Mouse (Mus musculus) CH12F3 (cell line): ENCODE measurements around the gene Man1c1.

Experiments
- in situ Hi-C: fragments of 300-500 bp; cut with MboI; formaldehyde crosslinking; loops from 2 replicates; pipeline ENCODE4 v1.14.3; 2020; ENCODE audit warnings: low sequenced_read_pairs

The Man1c1 gene

DNA sequence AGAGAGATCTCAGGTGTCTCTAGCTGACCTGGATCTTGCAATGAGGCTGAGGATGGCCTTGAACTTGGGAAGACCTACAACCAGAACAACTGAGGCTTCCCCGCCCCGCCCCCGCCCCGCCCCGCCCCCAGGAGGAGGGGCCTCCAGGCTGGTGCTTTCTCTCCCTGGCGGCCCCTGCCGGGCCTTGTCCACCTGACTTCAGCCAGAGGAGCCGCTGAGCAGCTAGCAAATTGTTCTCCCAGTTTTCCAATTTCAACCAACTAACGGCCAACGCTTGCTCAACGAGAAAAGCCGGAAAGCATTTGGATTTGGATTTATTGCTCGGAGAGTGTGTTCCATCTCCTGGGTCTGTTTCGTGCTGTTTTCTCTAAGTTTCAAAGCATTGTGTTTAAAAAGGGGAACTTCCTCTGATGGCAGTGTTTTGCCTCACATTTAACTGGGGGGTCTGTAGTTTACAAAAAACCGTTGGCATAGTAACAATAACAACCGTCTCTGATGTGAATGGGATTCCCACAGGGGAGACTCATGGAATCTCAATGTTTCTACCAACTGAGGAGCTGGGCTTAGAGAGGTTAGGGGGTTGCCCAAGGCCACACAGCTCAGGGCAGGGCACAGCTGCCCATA lies 146.4 kb downstream of the Man1c1 start:
- in situ Hi-C loops, result no loop called here

DNA sequence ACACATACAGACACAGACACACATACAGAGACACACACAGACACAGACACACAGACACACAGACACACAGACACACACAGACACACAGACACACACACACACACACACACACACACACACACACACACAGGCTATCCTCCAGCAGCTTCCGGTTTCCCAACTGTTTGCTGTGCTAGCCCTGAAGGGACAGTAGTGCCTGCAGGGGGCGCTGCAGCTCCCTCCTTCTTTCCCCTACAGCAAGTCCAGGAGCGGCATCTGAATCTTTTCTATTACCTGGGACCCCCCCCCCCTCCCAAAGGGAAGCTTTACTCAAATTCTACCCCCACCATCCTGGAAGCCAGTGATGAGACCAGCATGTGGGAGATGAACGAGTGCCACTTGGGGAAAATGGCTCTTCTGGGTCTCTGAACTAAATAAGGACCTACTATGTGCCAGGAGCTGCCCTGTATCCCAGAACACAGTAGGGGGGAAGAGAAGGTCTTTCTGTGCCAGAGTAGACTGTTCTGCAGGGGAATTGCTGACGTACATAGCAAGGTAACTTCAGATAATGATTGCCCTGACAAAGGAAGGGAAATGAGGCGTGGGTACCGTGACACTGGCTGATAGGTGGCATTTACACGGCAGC lies 148.0 kb downstream of the Man1c1 start:
- in situ Hi-C loops, result no loop called here

DNA sequence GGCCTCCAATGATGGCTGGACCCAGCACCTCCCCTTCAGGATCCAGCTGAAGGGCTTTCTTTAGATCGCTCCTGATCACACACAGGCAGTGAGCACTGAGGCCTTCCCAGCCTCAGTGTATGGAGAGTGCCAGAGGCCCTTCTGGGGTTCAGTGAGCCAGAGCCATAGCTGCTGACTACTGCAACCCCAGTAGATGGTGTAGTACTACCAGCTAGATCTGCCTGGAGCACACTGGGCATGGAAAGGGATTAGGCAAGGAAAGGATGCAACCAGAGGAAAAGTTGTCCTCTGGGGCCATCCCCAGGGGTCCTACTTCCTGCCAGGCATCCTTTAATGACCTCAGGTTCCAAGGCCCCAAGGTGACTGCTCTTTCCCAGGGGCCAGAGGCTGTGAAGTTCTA lies 150.5 kb downstream of the Man1c1 start:
- in situ Hi-C loops, result no loop called here

DNA sequence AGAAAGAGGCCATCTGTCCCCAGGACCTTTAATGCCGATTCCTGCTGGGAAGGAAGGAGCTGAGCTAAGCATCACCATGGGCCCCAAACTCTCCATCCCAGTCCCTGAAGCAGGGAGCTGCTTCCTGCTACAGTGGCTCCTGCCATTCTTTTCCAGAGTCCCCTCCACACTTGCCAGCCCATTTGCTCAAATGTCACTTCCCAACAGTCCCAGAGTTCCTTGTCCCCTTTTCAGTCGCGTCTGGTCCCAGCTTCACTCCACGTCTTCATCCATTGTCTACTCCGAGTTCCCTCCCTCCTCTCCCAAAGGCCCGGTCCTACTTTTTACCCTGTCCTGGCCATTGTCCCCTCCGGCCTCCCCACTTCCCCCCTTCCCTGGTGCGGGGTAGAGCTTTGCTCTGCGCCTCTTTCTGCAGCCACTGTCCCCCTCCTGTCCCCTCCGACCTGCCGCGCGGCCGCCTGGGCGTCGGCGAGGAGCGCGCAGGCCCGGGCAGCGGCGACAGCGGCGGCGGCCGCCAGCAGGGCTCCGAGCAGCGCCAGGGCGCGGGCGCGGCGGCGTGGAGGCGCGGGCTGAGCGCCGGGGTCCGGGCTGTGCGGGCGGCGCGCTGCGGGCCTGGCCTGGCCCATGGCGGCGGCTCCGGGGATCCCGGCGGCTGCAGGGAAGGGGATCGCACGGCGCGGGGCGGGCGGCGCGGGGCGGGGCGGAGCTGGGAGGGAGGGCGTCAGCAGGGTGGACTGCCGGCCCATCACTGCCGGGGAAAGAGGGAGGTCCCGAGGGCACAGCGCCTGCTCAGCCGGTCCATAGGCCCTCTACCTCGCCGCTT lies 152.4 kb downstream of the Man1c1 start, which contains the start of gene Selenon:
Gene Selenon, minus strand, starts transcription at position 673 of the 823 bp plus-strand sequence.
- in situ Hi-C loops, result no loop called here

DNA sequence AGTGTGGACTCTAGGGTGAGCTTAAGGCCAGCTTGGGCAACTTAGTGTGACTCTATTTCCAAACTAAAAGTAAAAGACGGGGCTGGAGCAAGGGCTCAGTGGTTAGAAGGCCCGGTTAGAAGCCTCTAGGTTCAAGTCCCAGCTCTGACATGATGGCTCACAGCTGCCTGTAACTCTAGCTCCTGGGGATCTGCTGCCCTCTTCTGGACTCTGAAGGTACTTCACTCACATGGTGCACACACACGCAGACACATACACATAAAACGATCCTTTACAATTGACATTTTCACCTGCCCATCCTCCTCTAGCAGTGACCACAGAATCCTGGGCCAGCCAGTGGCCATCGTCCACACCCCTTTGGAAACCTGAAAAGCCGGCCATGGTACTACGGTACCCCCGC lies 154.2 kb downstream of the Man1c1 start:
- in situ Hi-C loops, result no loop called here

DNA sequence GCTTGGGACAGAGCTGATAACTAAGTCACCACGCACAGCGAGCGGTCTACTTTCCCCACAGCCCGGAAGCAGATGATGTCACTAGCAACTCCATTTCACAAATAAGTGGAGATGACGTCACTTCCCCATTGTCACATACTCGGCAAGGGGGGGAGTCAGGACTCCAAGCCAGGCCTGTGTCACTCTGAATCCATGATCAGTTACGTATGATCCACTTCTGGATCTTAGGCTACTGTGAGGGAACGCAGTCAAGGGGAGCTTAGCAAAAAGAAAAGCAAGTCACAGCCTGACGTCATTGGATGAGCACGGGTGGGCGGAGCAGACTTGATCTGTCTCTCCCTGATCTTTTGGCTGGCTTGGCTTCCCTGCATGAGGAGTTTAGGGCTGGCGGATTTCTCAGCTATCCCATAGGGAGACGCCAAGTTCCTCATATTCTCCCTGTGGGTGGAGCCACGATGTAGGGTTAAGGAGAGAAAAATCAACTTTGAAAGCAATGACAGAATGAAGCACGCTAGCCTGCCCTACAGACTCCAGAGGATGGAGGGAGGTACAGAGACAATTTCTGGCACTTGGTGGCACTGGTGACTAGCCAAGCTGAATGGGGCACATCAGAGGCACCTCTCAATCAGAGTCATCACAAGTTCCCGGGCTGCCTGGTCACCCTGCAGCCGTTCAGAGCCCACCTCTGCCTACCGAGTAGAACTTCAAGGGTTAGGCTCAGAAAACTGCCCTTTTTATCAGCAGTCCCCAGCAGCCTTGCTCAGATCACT lies 155.7 kb downstream of the Man1c1 start:
- in situ Hi-C loops, result no loop called here

DNA sequence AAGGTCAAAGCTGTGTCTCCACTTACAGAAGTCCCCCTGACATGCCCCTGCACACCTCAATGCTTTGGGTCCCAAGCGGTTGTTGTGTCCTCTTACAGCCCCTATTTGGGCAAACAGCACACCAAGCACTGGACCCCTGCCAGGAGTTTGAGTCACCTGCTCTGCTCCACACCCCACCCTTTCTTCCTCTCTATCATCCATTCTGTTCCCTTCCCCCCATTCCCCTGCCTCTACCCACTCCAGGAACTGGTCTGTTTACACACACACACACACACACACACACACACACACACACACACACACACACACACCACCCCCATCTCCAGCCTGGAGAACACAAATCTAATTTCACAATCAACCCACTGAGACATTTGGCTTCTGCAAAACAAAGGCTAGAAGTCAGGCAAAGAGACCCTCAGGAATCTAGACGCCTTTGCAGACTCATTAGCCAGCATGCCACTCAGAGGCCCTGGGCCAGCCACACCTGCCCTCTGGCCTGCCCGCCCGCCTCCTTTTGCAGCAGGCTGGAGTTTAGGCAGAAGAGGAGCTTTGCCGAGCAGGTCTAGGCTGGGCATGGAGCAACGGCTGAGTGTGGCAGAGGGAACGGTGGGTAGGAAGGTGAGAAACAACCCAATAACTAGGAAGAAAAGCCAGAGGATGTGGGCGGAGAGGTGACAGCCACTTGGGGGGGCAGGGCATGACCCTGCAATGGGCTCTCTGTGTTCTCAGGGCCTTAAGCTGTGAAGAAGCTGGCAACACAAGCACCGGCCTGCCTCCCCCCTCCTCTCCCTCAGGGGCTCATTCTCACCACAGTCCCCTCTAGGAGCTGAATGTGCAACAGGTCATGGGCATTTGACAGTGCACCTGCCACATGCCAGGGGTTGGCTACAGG lies 157.0 kb downstream of the Man1c1 start:
- in situ Hi-C loops, result no loop called here

DNA sequence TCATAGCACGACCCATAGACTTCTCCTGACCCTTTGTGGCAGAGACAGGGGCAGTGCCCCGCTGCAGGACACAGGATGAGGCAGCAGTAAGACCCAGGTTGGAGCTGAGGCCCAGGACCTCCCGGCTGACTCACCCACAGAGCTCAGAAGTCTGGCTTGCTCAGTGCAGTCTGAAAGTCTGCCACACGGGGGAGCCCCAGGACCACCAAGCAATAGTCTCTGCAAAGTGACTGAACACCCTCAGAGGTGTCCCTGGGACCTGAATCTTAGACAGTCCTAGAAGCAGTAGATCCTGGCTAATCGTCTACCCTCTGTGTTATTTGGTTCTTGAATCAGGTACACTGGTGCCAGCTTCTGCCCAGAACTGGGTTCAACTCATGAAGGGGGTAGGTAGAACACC lies 160.8 kb downstream of the Man1c1 start:
- in situ Hi-C loops, result loop anchor here (5.0 kb wide), 1 partner anchor 169 kb away; no protein-coding TSS in a partner anchor

DNA sequence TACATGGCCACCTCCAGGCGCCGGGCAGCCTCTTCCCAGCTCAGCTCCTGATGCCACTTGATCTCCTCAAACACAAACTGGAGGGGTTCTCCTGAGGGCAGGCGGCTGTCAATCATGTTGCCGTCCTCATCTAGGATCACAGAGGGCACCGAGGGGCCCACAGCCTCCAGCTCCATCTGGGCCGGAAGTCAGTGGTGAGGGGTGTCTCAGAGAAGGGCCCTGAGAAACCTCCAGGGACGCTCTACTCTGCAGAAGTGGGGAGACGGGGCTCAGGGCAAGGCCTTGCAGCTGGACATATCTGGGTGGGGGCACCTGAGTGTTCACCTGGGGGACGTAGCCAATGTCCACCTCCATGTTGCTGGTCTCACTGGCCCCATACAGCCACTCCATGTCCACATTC lies 161.4 kb downstream of the Man1c1 start:
- in situ Hi-C loops, result loop anchor here (5.0 kb wide), 1 partner anchor 170 kb away; no protein-coding TSS in a partner anchor

DNA sequence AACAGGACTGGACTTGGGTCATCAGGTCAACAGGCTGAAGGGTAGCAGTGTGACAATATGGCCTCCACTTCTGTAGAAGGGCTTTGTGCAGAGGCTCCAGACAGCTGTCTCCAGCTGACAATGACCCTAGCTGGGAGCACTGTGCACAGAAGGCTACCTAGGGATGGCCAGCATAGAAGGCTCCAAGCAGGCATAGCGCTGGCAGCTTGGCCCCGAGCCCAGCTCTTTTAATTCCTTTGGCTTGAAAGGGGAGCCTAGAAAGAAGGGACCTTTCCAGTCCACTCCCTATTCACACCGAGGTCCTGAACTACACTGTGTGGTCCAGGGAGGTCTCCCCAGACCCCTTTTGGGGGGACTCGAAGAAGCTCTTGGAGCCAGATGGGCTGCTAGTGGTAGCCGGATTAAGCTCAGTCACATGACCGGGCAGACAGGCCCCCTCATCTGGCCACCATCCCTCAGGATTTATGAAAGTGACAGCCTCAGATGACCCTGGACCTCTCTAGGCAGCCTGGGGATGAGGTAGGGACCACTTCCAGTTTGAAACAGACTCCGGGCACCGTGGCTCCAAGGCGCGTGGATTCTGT lies 165.0 kb downstream of the Man1c1 start:
- in situ Hi-C loops, result no loop called here

DNA sequence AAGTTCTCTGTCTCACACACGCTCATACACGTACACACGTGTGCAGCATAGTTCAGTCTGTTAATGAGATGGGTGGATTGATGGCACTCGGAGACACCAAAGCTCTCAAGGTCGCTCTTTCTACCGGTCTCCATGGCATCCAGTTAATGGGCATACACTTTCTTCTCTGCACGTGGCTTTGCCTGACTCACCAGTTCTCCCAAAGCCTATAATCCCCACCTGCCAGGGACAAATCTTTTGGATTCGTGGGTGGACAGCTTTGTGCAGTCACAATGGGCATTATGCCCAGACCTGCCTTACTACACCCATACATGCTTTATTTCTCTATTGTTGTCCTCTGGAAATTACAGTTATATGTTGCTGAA lies 168.3 kb downstream of the Man1c1 start:
- in situ Hi-C loops, result no loop called here

DNA sequence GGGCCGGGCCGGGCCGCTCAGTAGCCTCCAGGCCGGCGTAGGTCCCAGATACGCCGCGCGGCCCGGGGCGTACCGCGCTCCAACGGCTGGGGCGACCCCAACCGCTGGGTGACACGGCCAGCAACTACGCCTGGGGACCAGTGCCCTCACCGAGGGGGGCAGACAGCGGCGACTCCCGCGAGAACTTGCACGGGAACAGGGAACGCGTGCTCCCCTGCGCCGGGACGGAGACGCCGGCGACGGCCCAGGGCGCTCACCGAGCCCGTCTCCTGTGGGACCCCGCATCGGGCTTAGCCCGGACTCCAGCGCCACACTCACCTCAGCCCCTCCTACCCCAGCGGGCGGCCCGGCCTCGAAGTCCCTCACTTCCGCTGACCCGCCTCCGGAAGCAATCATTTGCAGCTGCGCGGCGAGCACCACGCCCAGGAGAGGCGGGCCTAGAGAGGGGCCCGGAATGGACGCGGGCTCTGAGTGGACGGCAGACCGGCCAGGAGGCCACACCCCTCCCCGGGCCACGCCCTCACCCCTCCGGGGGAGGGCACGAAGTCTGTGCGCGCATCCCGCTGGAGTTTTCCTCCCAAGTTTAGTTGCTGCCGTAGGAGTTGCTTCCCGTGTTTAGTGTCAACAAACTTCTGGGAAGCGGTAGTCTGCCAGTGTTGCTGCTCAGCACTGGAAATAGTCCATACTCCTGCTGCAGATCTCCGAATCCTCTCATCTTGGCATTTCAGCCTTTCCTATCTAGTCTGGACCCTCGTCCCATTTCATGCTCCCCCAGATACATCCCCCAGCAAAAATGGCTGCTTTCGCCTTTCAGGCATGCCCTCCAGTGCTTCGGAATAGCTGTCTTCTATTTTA lies 168.9 kb downstream of the Man1c1 start, which contains the start of gene Mtfr1l:
Gene Mtfr1l, minus strand, starts transcription at position 456 of the 855 bp plus-strand sequence.
- in situ Hi-C loops, result no loop called here

DNA sequence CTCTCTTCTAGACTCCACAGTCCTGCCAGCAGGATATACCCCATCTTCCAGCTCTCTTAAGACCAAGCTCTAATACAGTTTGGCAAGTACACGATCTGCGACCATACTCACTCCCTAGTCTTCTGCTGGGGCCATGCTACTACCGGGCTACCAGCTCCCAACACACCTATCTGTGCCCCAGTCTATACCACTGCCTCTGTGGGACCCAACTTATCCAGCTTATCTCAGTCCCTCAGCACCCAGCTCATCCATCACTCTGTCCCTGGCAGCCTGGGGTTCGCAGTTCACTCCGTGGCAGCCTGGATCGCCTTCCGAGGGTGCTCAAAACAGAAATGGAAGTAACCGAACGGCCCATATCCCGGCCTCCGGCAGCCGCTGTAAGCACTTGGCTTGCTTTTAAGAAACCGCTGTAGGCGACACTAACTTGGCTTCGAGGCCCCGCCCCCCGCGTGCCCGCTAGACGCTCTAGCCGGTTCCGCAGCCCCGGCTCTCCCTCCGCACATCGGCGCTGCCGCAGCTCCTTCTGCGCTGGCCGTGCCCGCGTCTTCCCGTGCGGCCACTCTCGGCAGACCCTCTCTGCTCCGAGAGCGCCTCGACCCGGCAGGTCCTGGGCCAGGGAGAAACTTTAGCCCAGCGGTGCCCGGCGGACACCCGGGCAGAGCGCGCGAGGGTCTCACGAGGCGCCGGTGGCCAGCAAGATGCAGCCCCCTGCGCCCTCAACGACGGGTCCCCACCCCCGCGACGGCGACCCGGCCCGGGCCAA lies 169.8 kb downstream of the Man1c1 start:
- in situ Hi-C loops, result no loop called here

DNA sequence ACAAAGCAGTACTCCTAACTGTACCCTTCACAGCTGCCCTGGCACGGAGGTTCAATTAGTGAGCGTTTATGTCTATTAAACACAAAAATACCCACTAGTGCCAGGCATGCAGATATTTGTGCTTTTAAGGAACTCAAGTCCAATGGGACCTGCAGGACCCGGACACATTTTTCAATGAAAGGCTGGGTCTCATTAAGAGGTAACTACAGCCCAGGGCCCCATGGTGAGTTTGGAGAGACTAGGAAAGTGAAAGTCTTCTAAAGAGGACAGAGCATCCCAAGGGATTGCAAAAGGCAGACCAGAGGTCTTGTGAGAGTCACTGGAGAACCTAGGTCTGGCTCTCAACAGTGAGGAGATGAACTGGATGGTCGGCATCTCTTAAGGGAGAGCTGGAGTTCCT lies 170.7 kb downstream of the Man1c1 start:
- in situ Hi-C loops, result no loop called here

DNA sequence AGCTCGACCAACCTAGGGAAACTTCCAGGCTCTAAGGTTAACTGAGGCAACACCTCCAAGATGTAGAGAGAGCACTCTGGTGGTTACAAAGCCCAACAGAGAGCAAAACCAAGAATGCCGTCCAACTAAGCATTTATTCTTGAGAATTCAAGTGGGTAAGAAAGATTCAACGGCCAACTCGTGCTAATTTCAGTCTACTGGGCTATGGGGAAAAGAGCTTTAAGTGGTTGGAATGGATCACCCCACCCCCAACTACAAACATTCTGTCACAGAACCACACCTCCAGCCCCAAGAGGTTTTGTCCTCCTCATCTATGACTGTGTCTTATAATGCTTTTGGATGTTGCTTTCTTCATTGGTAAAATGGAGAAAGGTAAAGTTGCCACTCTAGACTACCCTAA lies 171.2 kb downstream of the Man1c1 start:
- in situ Hi-C loops, result no loop called here

DNA sequence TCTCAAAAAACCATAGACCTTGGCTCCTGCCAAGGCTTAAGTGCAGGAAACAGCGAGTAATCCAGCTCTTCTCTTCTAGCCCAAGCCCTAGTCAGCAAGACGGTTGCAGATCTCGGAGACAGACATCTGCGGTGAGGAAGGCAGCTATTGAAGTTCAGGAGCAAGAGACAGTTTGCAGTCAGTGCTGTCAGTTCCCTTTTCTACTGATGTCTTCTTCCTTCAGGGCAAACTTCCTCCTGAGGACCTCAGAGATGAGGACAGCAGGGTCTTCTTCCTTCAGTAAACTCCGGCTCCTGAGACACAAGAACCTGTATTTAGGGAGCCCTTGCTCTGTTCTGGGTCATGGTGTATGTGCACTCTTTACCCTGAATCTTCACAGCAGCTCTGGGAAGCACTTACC lies 177.9 kb downstream of the Man1c1 start:
- in situ Hi-C loops, result no loop called here

DNA sequence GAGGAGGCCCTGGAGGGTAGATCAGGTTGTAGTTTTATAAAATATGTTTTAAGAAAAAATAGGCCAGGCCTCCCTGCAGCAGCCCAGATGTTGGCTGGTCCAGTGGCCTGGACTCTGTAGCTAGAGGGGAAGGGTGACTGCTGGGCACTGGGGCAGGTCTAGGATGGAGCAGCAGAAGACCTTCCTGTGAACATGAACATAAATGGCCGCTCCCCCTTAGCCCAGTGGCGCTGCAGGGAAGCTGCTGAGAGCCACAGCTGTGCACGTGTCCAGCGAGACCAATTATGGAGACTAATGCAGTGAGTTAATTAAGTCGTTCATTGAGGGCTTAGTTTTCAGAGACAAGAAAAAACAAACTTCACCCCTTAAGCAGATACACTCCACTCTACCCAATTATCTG lies 178.3 kb downstream of the Man1c1 start:
- in situ Hi-C loops, result no loop called here

DNA sequence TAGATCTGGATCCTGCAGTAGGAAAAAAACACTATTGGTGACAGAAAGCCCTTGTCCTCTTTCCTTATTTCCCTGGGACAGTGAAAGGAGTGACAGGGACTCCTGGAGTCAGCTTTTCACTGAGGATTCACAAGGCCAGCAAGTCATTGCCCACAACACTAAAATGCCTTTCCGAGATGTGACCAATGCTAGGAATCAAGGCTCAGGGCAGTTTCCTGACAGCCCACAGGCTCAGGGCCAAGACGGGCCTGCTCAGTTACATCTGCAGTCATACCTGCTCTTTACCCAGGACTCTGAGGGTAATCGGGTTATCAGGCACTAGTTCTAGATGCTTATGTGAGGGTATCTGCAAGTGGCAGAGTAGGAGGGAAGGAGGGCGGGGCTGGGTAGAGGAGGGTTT lies 180.6 kb downstream of the Man1c1 start:
- in situ Hi-C loops, result no loop called here
